Mouse (Mus musculus): ENCODE data around the gene Zfyve21. TPM values are rescaled to one million over a fixed set of nuclear protein-coding genes. Genes with fewer than 3 reads are reported as not detected.

Zfyve21 gene
- total and polyA plus RNA-seq, 3 experiments, result 65.1 to 74.8 (median 71.9) TPM

GRCm38 (mm10) chr12:111821931-111822330 lies 8.0 kb downstream of the Zfyve21 start:
- Histone ChIP-seq H3K27me3 (ENCODE audit: control insufficient read depth, insufficient read depth, low read length) (no peaks in the 10 kb centered on the region), H3K79me2 (replicated peaks; ENCODE audit: control insufficient read depth, insufficient read depth, low read length) (no peaks in the 10 kb centered on the region; the same call in 1 of the 2 replicates), H3K4me3 (no peak overlapping the region), H3K36me3 (ENCODE audit: control insufficient read depth, insufficient read depth, low read length) (no peaks in the 10 kb centered on the region), H3K9ac (ENCODE audit: low read depth, low read length) (no peak overlapping the region), H3K27ac (no peak overlapping the region), H3K4me1 (ENCODE audit: control insufficient read depth, insufficient read depth, low read length) (peaks cover 14% of the 10 kb centered on the region)
- intact Hi-C loops (cut with DNase I), result no loop called here
- TF ChIP-seq EP300 (IDR thresholded peaks at IDR 0.05; ENCODE audit: insufficient read depth, low read depth, low read length), result no peak
- TF ChIP-seq POLR2A (IDR thresholded peaks at IDR 0.05; ENCODE audit: insufficient read depth, low read depth, low read length), result no peak
- TF ChIP-seq CTCF (IDR thresholded peaks at IDR 0.05), result no peak
- WGBS, result 43% methylated on average over 4 of the region's 4 CpGs
- DNase-seq, result no peak

GRCm38 (mm10) chr12:111827556-111827955 lies 13.6 kb downstream of the Zfyve21 start:
- intact Hi-C loops (cut with DNase I), result no loop called here
- TF ChIP-seq EP300 (IDR thresholded peaks at IDR 0.05; ENCODE audit: insufficient read depth, low read depth, low read length) (no peak), POLR2A (IDR thresholded peaks at IDR 0.05; ENCODE audit: insufficient read depth, low read depth, low read length) (no peak), CTCF (IDR thresholded peaks at IDR 0.05) (no peak)
- WGBS, result 92% methylated on average over 12 of the region's 12 CpGs

GRCm38 (mm10) chr12:111829447-111829846 lies 15.5 kb downstream of the Zfyve21 start:
- TF ChIP-seq EP300 (IDR thresholded peaks at IDR 0.05; ENCODE audit: insufficient read depth, low read depth, low read length), result no peak
- TF ChIP-seq CTCF (IDR thresholded peaks at IDR 0.05), result no peak
- no peak for TF ChIP-seq POLR2A (IDR thresholded peaks at IDR 0.05; ENCODE audit: insufficient read depth, low read depth, low read length)
- intact Hi-C loops (cut with DNase I), result no loop called here

More at GRCm38 (mm10) chr12:111827556-111827955, 13.6 kb downstream of the Zfyve21 start:
- Histone ChIP-seq H3K36me3 (ENCODE audit: control insufficient read depth, insufficient read depth, low read length) (no peaks in the 10 kb centered on the region), H3K4me3 (no peak overlapping the region), H3K4me1 (ENCODE audit: control insufficient read depth, insufficient read depth, low read length) (no peaks in the 10 kb centered on the region), H3K79me2 (replicated peaks; ENCODE audit: control insufficient read depth, insufficient read depth, low read length) (no peaks in the 10 kb centered on the region), H3K27me3 (ENCODE audit: control insufficient read depth, insufficient read depth, low read length) (no peaks in the 10 kb centered on the region), H3K9ac (ENCODE audit: low read depth, low read length) (no peak overlapping the region), H3K27ac (no peak overlapping the region)
- no peak for DNase-seq

GRCm38 (mm10) chr12:111829954-111830353 lies 16.0 kb downstream of the Zfyve21 start:
- 88% methylated on average over 9 of the region's 9 CpGs for WGBS
- intact Hi-C loops (cut with DNase I), result no loop called here
- TF ChIP-seq CTCF (IDR thresholded peaks at IDR 0.05) (no peak), EP300 (IDR thresholded peaks at IDR 0.05; ENCODE audit: insufficient read depth, low read depth, low read length) (no peak), POLR2A (IDR thresholded peaks at IDR 0.05; ENCODE audit: insufficient read depth, low read depth, low read length) (no peak)
- H3K4me1 ChIP-seq (ENCODE audit: control insufficient read depth, insufficient read depth, low read length), result no peaks in the 10 kb centered on the region
- no peak overlapping the region for H3K27ac ChIP-seq
- H3K36me3 ChIP-seq (ENCODE audit: control insufficient read depth, insufficient read depth, low read length), result no peaks in the 10 kb centered on the region
- H3K79me2 ChIP-seq (replicated peaks; ENCODE audit: control insufficient read depth, insufficient read depth, low read length), result no peaks in the 10 kb centered on the region
- H3K27me3 ChIP-seq (ENCODE audit: control insufficient read depth, insufficient read depth, low read length), result no peaks in the 10 kb centered on the region
- DNase-seq, result no peak
- no peak overlapping the region for H3K9ac ChIP-seq (ENCODE audit: low read depth, low read length)
- H3K4me3 ChIP-seq, result no peak overlapping the region

More at GRCm38 (mm10) chr12:111829447-111829846, 15.5 kb downstream of the Zfyve21 start:
- WGBS, result 79% methylated on average over 5 of the region's 5 CpGs
- H3K27ac ChIP-seq, result no peak overlapping the region
- DNase-seq, result no peak
- no peak overlapping the region for H3K9ac ChIP-seq (ENCODE audit: low read depth, low read length)
- no peaks in the 10 kb centered on the region for H3K79me2 ChIP-seq (replicated peaks; ENCODE audit: control insufficient read depth, insufficient read depth, low read length)
- H3K27me3 ChIP-seq (ENCODE audit: control insufficient read depth, insufficient read depth, low read length), result no peaks in the 10 kb centered on the region
- H3K4me3 ChIP-seq, result no peak overlapping the region
- H3K36me3 ChIP-seq (ENCODE audit: control insufficient read depth, insufficient read depth, low read length), result no peaks in the 10 kb centered on the region
- no peaks in the 10 kb centered on the region for H3K4me1 ChIP-seq (ENCODE audit: control insufficient read depth, insufficient read depth, low read length)

GRCm38 (mm10) chr12:111830375-111830774 lies 16.4 kb downstream of the Zfyve21 start:
- TF ChIP-seq POLR2A (IDR thresholded peaks at IDR 0.05; ENCODE audit: insufficient read depth, low read depth, low read length) (no peak), CTCF (IDR thresholded peaks at IDR 0.05) (no peak), EP300 (IDR thresholded peaks at IDR 0.05; ENCODE audit: insufficient read depth, low read depth, low read length) (no peak)
- 81% methylated on average over 10 of the region's 10 CpGs for WGBS
- Histone ChIP-seq H3K27me3 (ENCODE audit: control insufficient read depth, insufficient read depth, low read length) (no peaks in the 10 kb centered on the region), H3K4me1 (ENCODE audit: control insufficient read depth, insufficient read depth, low read length) (no peaks in the 10 kb centered on the region), H3K4me3 (no peak overlapping the region), H3K36me3 (ENCODE audit: control insufficient read depth, insufficient read depth, low read length) (no peaks in the 10 kb centered on the region), H3K9ac (ENCODE audit: low read depth, low read length) (no peak overlapping the region), H3K79me2 (replicated peaks; ENCODE audit: control insufficient read depth, insufficient read depth, low read length) (no peaks in the 10 kb centered on the region), H3K27ac (no peak overlapping the region)
- no peak for DNase-seq
- intact Hi-C loops (cut with DNase I), result no loop called here

- no peak for DNase-seq
- Histone ChIP-seq H3K79me2 (replicated peaks; ENCODE audit: control insufficient read depth, insufficient read depth, low read length) (no peaks in the 10 kb centered on the region), H3K9ac (ENCODE audit: low read depth, low read length) (no peak overlapping the region), H3K27ac (no peak overlapping the region), H3K36me3 (ENCODE audit: control insufficient read depth, insufficient read depth, low read length) (no peaks in the 10 kb centered on the region), H3K4me1 (ENCODE audit: control insufficient read depth, insufficient read depth, low read length) (no peaks in the 10 kb centered on the region), H3K27me3 (ENCODE audit: control insufficient read depth, insufficient read depth, low read length) (no peaks in the 10 kb centered on the region), H3K4me3 (no peak overlapping the region)
- no peak for TF ChIP-seq POLR2A (IDR thresholded peaks at IDR 0.05; ENCODE audit: insufficient read depth, low read depth, low read length)
- TF ChIP-seq CTCF (IDR thresholded peaks at IDR 0.05), result no peak
- no peak for TF ChIP-seq EP300 (IDR thresholded peaks at IDR 0.05; ENCODE audit: insufficient read depth, low read depth, low read length)
- WGBS, result 81% methylated on average over 5 of the region's 5 CpGs
- intact Hi-C loops (cut with DNase I), result no loop called here
Measured at GRCm38 (mm10) chr12:111832643-111833042, 18.7 kb downstream of the Zfyve21 start.

Measured in heart, adult 2 months (tissue).